Mouse (Mus musculus) E14TG2a.4 (cell line): ENCODE measurements at regions not wholly inside any gene's neighbourhood (a gene's known extent, or its start where the extent isn't known, plus 50 kb on each side); places are given as distances from the start of the nearest gene placed in this dataset.

Experiments
- H3K27me3 ChIP-seq: 2 replicates; pipeline ENCODE4 v1.6.1; 2014; ENCODE audit warnings: low read length, control low read depth; ENCODE audit not compliant: insufficient read depth
- H3K36me3 ChIP-seq: 2 replicates; pipeline ENCODE4 v1.6.1; 2014; ENCODE audit warnings: low read length, control low read depth; ENCODE audit not compliant: insufficient read depth
- H3K4me1 ChIP-seq: replicated peaks from 2 replicates; pipeline ENCODE4 v1.6.1; 2014; ENCODE audit warnings: low read depth, low read length, control low read depth
- H3K4me3 ChIP-seq: replicated peaks from 2 replicates; pipeline ENCODE4 v1.5.1; 2014; ENCODE audit warnings: mild to moderate bottlenecking, low read length
- H3K9me3 ChIP-seq: 2 replicates; pipeline ENCODE4 v1.6.1; 2014; ENCODE audit warnings: low read length, control low read depth
- CTCF ChIP-seq: conservative IDR thresholded peaks from 2 replicates; pipeline ENCODE4 v1.5.1; 2014; ENCODE audit warnings: low read length
- NANOG ChIP-seq: IDR thresholded peaks from 2 replicates; pipeline ENCODE4 v1.6.1; 2014; ENCODE audit warnings: borderline replicate concordance, low read length, mixed read lengths
- POU5F1 ChIP-seq: IDR thresholded peaks from 2 replicates; pipeline ENCODE4 v1.6.1; 2014; ENCODE audit warnings: low read length, borderline replicate concordance

DNA sequence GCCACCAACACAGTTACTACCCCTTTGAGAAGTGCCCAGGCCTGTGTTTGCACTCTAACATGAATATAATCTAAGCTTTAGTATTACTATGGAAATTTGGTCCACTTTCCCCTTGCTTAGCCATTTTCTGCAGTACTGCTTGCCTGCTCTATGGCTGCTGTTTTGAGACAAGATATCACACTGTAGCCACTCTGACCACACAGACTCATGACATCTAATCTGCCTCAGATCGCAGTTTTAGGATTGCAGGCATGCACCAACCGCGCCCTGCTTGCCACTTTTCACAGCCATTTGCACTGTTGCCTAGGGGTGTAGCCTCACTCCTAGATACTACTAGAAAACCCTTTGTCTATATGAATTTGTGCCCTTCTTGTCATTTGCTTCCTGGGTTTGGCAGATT is 107.4 kb upstream of the Teddm2 start:
- H3K36me3 ChIP-seq: no peaks in the 10 kb centered on the region
- TF ChIP-seq CTCF: no peak
- no peak for TF ChIP-seq NANOG
- no peak for TF ChIP-seq POU5F1
- no peaks in the 10 kb centered on the region for H3K4me1 ChIP-seq
- H3K4me3 ChIP-seq: no peak overlapping the region
- no peaks in the 10 kb centered on the region for H3K9me3 ChIP-seq
- no peaks in the 10 kb centered on the region for H3K27me3 ChIP-seq

DNA sequence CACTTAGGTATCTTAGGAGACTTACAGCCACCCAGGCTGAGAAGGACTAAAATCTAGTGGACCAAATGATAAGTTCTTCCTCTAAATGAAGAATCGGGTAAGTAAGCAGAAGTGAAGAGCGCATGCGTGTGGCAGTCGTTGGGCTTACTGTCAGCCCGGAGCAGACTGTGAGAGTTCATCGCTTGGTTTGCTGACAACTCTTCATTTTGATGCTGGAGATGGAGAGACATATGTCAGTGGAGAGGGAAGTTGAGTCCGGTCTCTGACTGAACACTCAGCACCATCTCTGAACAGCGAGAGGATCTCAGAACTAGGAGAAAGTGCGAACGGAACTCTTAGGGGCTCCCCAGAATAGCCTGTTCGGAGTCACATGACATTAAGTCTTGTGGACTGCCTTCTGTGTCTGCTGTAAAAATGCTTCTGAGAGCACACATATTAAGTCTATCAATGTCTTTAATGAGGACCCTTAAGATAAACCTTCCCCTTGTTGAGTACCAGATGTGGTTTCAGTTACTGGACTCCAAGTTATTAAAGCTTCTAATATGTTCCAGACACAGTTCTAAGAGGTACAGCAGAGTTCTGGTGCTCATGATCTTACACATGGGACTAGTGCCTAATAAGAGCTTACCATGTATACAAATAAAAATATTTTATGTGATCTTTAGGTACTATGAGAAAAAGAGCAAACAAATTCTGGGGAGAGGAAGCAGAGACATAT is 108.7 kb upstream of the Teddm2 start:
- no peak for TF ChIP-seq POU5F1
- TF ChIP-seq CTCF: no peak
- TF ChIP-seq NANOG: no peak
- Histone ChIP-seq H3K36me3 (no peaks in the 10 kb centered on the region), H3K27me3 (no peaks in the 10 kb centered on the region), H3K4me3 (no peak overlapping the region), H3K4me1 (no peaks in the 10 kb centered on the region), H3K9me3 (no peaks in the 10 kb centered on the region)

DNA sequence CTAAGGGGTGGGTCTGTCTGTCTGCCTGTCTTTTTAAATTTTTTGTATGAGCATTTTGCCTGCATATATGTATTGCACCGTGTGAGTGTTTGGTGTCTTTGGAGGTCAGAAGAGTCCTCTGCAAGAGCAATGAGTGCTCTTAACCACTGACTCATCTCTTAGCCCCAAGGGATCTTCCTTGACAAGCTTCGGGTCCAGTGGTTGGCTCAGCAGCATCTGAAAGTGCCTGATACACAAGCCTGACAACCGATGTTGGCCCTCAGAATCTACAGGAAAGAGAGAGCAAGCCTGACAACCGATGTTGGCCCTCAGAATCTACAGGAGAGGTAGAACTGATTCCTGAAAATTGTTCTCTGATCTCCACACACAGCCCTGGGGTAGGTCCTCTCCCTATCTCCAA is 110.7 kb upstream of the Teddm2 start:
- Histone ChIP-seq H3K4me3 (no peak overlapping the region), H3K27me3 (no peaks in the 10 kb centered on the region), H3K36me3 (no peaks in the 10 kb centered on the region), H3K4me1 (no peaks in the 10 kb centered on the region), H3K9me3 (no peaks in the 10 kb centered on the region)
- no peak for TF ChIP-seq CTCF
- no peak for TF ChIP-seq NANOG
- TF ChIP-seq POU5F1: no peak

- H3K27me3 ChIP-seq: no peaks in the 10 kb centered on the region
- H3K4me3 ChIP-seq: no peak overlapping the region
- TF ChIP-seq POU5F1: no peak
- no peak for TF ChIP-seq NANOG
- no peak for TF ChIP-seq CTCF
- 0 out of 2 replicates have a peak, but pooled peaks cover 6% of the 10 kb centered on the region for H3K9me3 ChIP-seq
- no peaks in the 10 kb centered on the region for H3K36me3 ChIP-seq
- no peaks in the 10 kb centered on the region for H3K4me1 ChIP-seq
Observed at GRCm38 (mm10) chr1:154016516-154016915, 116.5 kb upstream of the Teddm2 start.

DNA sequence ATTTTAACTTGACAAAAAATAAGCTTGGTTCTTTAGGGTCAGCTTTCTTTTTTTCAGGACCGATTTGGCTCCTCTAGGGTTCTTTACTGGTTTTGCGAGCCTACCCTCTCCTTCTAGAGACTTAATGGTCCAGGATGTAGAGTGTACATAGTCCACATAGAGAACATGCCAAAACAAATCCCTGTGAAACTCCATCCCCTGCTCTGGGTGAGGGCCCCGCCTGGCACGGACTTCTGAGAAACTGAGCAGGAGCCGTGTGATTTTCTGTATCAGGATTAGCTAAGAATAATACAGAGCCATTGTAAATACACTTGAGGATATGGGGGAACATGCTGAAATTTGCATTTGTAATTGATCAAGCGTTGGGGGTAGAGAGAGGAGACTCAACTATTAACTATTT is 118.2 kb upstream of the Teddm2 start:
- Histone ChIP-seq H3K4me3 (no peak overlapping the region), H3K4me1 (no peaks in the 10 kb centered on the region), H3K27me3 (no peaks in the 10 kb centered on the region), H3K9me3 (0 out of 2 replicates have a peak, but pooled peaks cover 6% of the 10 kb centered on the region), H3K36me3 (no peaks in the 10 kb centered on the region)
- TF ChIP-seq POU5F1: no peak
- no peak for TF ChIP-seq CTCF
- no peak for TF ChIP-seq NANOG

DNA sequence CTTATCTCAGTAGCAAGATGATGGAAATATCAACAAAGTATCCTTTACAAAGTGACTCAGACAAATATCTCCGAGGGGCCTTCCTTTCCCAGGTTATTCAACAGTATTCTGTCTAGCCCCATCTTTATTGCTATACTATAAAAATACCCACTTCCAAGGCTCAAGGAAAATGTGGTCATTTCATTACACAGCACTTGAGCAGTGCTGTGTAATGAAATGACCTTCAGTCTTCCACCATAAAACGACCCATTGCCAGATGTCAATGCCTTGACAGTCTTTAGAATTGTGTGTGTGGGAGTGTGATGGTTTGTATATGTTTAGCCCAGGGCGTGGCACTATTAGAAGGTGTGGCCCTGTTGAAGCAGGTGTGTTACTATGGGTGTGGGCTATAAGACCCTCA is 124.3 kb upstream of the Teddm2 start:
- H3K9me3 ChIP-seq: 0 out of 2 replicates have a peak, but pooled peaks cover 6% of the 10 kb centered on the region
- peaks cover 5% of the 10 kb centered on the region; the same call in 1 of the 2 replicates for H3K27me3 ChIP-seq
- no peaks in the 10 kb centered on the region; the same call in 1 of the 2 replicates for H3K4me1 ChIP-seq
- no peak for TF ChIP-seq CTCF
- no peak for TF ChIP-seq POU5F1
- no peak for TF ChIP-seq NANOG
- no peak overlapping the region for H3K4me3 ChIP-seq
- H3K36me3 ChIP-seq: no peaks in the 10 kb centered on the region

GRCm38 (mm10) chr1:154027303-154027702 is 127.3 kb upstream of the Teddm2 start:
- TF ChIP-seq CTCF (no peak), POU5F1 (no peak), NANOG (no peak)
- Histone ChIP-seq H3K4me1 (peaks cover under 1% of the 10 kb centered on the region; the same call in 1 of the 2 replicates), H3K9me3 (no peaks in the 10 kb centered on the region), H3K27me3 (peaks cover 10% of the 10 kb centered on the region), H3K36me3 (no peaks in the 10 kb centered on the region), H3K4me3 (no peak overlapping the region)

GRCm38 (mm10) chr1:154029826-154030225 is 129.8 kb upstream of the Teddm2 start:
- TF ChIP-seq NANOG: no peak
- no peak for TF ChIP-seq CTCF
- TF ChIP-seq POU5F1: no peak
- Histone ChIP-seq H3K4me3 (no peak overlapping the region), H3K4me1 (peaks cover 17% of the 10 kb centered on the region)

More at GRCm38 (mm10) chr1:154029826-154030225, 129.8 kb upstream of the Teddm2 start:
- Histone ChIP-seq H3K27me3 (peaks cover 10% of the 10 kb centered on the region), H3K9me3 (no peaks in the 10 kb centered on the region), H3K36me3 (no peaks in the 10 kb centered on the region)
